18 mouse cellular contexts compared by ENCODE assay signal in genomic region chr10:98373314-98373713, GRCm38 (mm10).
DNase-seq lines count a peak whose midpoint lies in the region; TF ChIP-seq lines count a peak whose summit lies in the region.
"Had no signal": no experiment of that assay in that cellular context is flagged by ENCODE, and none has a peak within 500 bp of the region (broad histone marks: within the 10 kb centered on the region; RNA-seq: fewer than 3 reads in every experiment).

No protein-coding gene starts in this region.

- no peak overlapping the region for H3ac ChIP-seq in myocyte (ENCODE audit: control insufficient read depth, insufficient read length)

- no peaks in the 10 kb centered on the region for H3K27me3 ChIP-seq in myocyte (ENCODE audit: control insufficient read depth, insufficient read depth, insufficient read length)
- H3K27me3 ChIP-seq: embryonic facial prominence, embryonic 15.5 days; forebrain, embryonic 15.5 days had no signal

- H3K4me2 ChIP-seq in myocyte (ENCODE audit: low read depth): no peak overlapping the region
- H3K4me2 ChIP-seq: embryonic facial prominence, embryonic 15.5 days; forebrain, embryonic 15.5 days had no signal

- no peaks in the 10 kb centered on the region for H3K79me2 ChIP-seq in myocyte (ENCODE audit: control insufficient read depth, insufficient read depth)

- no peak for TF ChIP-seq POLR2A in myocyte (IDR thresholded peaks at IDR 0.05; ENCODE audit: insufficient read length, low read depth)

- no peaks in the 10 kb centered on the region for H3K36me3 ChIP-seq in myocyte (ENCODE audit: control insufficient read depth, insufficient read depth)
- H3K36me3 ChIP-seq: embryonic facial prominence, embryonic 15.5 days; forebrain, embryonic 15.5 days; heart, embryonic 10.5 days; midbrain, embryonic 10.5 days had no signal

- H3K4me3 ChIP-seq in myocyte: no peak overlapping the region
- H3K4me3 ChIP-seq: embryonic facial prominence, embryonic 15.5 days; forebrain, embryonic 15.5 days; heart, embryonic 10.5 days; midbrain, embryonic 10.5 days had no signal

- DNase-seq in urinary bladder, postnatal 25 days (ENCODE audit: low spot score): peak; percentile 15
- no peak for DNase-seq in urinary bladder, postnatal 10 days (ENCODE audit: low spot score)
- DNase-seq in embryo, embryonic 10 days (ENCODE audit: low spot score): peak; percentile 34
- peak; percentile 85 for DNase-seq in fat pad, adult 2 months (ENCODE audit: extremely low read depth, low read depth, low spot score)
- no peak for DNase-seq in kidney, postnatal 10 days
- DNase-seq in retina, embryonic 14.5 days (ENCODE audit: low spot score): no peak
- DNase-seq: adrenal gland, postnatal 36 days; cerebellum, adult 9-11 months; kidney, adult 9 months; kidney, postnatal 36 days; lung, postnatal 4 days; right cerebral cortex, postnatal 25 days; spleen, adult 18-20 months had no signal

TF ChIP-seq in myocyte, 11 proteins besides CTCF, POLR2A, EP300 and RAD21:
- no peak for TF ChIP-seq MAX (IDR thresholded peaks at IDR 0.05; ENCODE audit: low read depth)
- TF ChIP-seq CEBPB (IDR thresholded peaks at IDR 0.05; ENCODE audit: insufficient read depth, poor library complexity, severe bottlenecking): 0 out of 2 replicates have a peak, but pooled peaks have one; percentile 11

Comparison
In these comparisons a context has a peak if more than half of its experiments do, and no peak if none do; other contexts are left out.
1. DNase-seq: peak in urinary bladder, postnatal 25 days (single experiment), embryo, embryonic 10 days (single experiment) and fat pad, adult 2 months (single experiment); none in urinary bladder, postnatal 10 days (single experiment), kidney, postnatal 10 days (single experiment) and retina, embryonic 14.5 days (single experiment).